Mouse (Mus musculus) adrenal gland, postnatal 14 days (tissue): ENCODE measurements around the gene Ipmk. TPM values are rescaled to one million over a fixed set of nuclear protein-coding genes. Genes with fewer than 3 reads are reported as not detected.

Source experiments
- DNase-seq: peaks from one replicate; pipeline ENCODE4 v3.0.0; 2021; ENCODE audit warnings: mixed read lengths
- total RNA-seq: library from RNA; stranded (reverse); gene quantifications from 2 replicates; pipeline ENCODE4 v1.2.3, GENCODE M21; 2021

The Ipmk gene
- total RNA-seq, 1 experiment from 2014 or later, result 15.7 TPM

GRCm38 (mm10) chr10:71340195-71340594, 7.4 kb upstream of the Ipmk start:
- no peak for DNase-seq

DNA sequence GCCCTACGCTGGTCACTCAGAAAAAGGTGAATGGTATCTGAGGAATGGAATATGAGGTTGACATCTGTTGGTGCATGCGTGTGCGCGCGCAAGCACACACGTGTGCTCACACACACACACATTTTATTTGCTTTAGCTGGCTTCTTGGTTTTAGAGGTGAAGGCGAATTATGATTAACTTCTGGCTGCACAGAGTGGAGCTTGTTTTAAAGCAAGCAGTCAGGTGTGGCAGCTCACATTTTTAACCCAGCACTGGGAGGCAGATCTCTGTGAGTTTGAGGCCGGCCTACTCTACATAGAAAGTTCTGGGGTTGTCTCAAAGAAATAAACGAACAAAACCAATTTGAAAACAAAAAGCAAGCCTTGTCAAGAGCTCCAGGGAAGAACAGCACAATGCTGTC, 6.3 kb upstream of the Ipmk start:
- DNase-seq, result no peak

GRCm38 (mm10) chr10:71342030-71342805, 5.3 kb upstream of the Ipmk start:
- no peak for DNase-seq

DNA sequence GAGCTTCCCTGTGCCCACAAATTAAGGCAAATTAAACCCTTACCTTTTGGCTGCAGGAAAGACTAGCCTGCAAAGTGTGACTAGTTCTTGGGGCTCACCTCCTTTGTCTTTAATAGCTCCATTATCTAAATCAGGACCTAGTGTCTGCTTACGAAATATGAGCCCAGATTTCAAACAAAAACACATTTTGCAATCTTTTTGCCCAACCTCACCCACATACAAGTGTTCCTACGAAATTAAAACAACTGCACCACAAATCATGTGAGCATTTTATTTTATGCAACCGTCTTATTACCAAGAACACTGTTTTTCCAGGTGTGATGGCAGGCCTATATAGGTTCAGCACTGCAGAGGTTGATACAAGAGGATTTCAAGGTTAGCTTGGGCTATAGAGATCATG, 4.4 kb upstream of the Ipmk start:
- DNase-seq, result no peak

GRCm38 (mm10) chr10:71343567-71344265, 3.8 kb upstream of the Ipmk start:
- DNase-seq, result no peak

- peak; percentile 96 for DNase-seq
Measured at GRCm38 (mm10) chr10:71344579-71345143, 2.9 kb upstream of the Ipmk start, which contains the start of gene Cisd1. Gene Cisd1 (minus strand): TSS chr10:71344954.

GRCm38 (mm10) chr10:71346106-71346505, 1.5 kb upstream of the Ipmk start:
- no peak for DNase-seq

DNA sequence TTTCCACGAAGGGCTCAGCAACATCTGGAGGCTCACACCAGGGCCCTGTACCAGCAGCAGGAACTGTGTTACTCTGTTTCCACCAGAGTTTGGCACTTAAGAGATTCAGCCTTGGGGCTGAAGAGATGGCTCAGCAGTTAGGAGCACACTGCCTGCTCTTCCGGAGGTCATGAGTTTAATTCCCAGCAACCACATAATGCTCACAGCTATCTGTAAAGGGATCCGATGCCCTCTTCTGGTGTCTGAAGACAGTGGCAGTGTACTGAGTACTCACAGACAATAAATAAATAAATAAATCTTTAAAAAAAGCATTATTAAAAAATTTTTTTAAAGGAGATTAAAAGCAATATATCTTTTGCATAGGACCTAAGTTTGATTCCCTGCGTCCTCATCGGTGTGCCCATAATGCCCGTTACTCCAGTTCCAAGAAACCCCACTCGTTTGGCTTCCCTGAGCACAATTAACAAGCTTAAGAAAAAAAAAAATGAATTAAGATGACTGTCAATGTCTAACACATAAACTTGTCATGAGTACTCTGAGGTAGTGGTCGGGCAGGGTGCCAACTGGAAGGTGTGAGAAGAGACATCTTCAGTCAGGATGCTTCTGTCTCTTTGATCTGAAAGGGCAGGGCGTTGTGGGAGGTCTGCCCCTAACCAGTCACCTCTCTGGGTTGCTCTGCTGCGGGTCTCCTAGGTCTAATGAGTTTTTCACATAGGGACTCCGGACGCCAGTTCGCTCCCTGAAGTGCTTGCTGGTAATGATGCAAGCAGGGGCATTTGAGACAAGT, 648 bp upstream of the Ipmk start:
- DNase-seq, result no peak

DNA sequence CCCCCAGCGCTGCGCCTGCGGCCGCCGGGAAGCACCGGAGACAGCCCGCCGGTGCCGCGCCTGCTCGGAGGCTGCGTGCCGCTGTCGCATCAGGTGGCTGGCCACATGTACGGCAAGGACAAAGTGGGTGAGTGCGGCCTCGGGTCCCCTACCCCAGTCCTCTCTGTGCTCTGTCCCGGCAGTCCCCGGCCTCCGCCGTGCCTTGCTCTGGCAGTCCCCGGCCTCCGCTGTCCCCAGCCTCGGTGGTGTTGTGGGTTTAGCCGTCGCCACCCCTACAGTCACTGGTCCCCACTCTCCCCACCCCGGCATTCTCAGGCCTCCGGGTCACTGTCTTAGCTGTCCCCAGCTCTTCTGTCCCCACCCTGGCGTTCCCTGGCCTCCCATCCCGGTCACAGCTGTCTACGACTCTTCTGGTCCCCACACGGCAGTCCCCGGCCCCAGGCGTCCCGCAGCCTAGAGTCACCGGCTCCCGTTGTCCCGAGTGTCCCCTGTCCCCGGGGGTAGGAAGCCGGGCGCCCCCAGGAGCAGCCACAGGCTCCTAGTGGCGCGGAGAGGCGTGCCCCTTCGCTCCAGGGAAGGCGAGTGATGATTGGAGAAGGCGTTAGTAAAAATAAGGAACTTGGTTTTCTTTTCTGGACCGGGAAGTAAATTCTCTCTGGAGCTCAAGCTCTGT, 537 bp downstream of the Ipmk start:
- DNase-seq, result peak; percentile 61

GRCm38 (mm10) chr10:71348637-71349280, 1.2 kb downstream of the Ipmk start:
- DNase-seq, result peak; percentile 40

- no peak for DNase-seq
Measured at GRCm38 (mm10) chr10:71349290-71349689, 1.7 kb downstream of the Ipmk start.

- no peak for DNase-seq
Measured at GRCm38 (mm10) chr10:71351301-71351700, 3.7 kb downstream of the Ipmk start.

DNA sequence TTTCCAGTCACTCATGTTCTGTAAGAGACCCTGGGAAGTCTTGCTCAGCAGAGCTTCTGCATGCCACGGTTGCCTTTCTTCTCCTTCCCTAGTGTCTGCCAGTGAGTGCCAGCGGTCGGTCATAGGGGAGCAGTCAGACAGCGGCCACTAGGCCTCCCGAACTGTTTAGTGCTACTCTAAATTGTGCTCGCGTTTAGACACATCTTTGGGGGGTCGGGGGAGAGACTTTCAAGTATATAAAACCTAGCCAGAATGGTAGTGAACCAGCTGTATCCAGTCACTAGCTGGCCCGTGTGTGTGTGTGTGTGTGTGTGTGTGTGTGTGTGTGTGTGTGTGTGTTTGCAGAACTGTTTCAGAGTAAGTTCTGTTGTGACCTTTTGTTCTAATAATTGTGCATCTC, 6.3 kb downstream of the Ipmk start:
- no peak for DNase-seq

- DNase-seq, result no peak
Measured at GRCm38 (mm10) chr10:71354947-71355346, 7.4 kb downstream of the Ipmk start.

DNA sequence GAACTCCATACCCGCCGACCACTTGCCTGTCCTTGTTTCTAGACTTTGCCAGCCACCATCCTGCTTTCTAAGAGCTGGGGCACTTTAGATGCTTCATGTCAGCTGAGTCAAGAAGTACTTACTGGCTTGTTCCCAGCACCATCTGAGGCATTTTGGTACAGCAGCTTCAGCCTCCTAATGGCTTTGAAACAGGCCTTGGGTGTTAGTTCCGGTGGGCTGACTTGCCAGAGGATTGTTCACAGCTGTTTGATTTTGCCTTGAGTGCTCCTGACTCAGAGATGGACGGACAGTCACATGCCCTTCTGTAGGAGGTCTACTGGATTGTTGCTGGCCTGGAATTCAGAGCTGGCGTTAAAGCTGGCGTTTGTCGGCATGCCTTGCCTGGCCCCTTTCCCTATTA, 13.5 kb downstream of the Ipmk start:
- DNase-seq, result no peak

- no peak for DNase-seq
Measured at GRCm38 (mm10) chr10:71361836-71362562, 14.4 kb downstream of the Ipmk start.

DNA sequence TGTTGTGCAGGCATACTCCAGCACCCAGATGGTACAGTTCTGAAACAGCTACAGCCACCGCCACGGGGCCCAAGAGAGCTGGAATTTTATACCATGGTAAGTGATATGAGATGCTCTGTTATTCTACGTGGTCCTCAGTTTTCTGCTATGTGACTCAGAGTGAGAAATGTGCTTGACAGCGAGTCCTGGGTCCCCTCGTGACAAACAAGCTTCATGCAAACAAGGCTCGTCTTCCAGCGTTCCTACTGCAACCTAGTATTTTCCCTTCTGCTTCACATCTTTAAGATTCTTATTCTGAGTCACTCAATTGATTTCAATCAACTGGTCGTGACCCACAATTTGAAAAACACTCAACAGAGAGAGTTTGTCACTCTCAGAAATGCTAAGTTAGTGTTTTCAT, 15.9 kb downstream of the Ipmk start:
- DNase-seq, result no peak

DNA sequence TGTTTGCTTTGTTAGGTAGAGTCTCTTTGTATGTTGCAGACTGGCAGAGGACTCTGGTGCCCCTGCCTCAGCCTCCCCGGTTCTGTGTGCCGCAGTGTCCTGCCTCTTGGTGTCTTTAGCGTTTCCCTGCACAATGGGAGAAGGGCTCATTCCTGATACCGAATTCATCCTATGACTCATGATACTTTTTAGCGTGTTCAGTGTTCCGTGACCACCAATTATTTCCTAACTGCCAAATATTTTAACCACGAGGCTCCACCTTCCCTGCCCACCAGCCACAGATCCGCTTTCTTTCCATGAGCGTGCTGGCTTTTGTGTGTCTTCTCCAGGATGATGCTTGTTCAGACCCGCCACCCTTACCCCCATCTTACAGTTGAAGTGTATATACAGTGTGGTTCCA, 16.3 kb downstream of the Ipmk start:
- DNase-seq, result no peak

DNA sequence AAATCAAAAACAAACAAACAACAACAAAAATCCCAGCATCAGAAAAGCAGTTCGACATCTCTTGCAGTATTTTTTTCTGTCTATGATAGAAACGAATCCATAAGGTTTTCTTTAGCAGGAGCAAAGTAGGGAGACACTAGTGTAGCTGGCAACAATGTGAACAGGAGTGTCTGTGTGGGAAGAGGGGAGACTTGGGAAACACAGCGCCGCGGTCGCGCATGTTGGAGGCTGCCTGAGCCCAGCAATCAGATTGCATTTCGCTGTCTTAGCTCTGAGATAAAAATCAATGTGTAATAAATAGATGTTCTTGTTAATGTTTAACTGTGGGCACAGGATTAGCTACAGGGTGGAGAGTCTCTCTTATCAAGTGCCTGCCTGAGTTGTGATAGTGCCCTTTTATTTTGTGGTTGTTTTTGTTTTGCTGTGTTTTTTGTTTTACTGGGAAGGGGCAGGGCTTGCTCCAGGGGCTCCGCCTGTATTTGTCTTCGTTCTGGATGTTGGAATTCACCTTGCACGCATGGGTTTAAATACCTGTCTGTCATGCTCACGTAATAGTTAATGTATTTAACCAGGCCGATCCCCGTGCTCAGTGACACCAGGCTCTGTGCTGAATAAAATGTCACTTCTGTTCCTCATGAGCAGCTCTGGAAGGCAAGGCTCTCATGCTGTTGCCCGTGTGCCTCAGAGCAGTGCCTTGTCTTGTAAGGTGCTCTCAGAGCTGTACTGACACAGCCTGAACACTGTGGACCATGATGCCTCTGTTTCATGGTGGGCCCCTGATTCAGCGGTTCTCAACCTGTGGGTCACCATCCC, 20.8 kb downstream of the Ipmk start:
- DNase-seq, result no peak

DNA sequence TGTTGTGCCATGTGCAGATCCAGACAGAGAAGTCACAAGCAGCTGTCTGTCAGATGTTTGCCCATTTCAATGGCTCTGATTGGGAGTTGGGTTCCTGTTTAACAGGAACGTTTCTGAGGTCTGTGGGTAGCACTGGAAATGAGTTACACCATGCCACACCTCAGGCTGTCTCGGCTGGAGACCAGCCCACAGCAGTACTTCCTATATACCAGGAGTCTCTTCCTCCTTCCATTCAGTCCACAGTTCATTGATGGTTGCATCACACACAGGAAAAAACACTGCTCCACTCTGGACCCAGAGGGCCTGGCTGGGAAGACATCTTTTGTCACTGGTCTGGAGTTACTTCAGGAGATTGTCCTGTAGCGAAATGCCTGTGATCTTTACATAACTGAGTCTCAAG, 21.9 kb downstream of the Ipmk start:
- no peak for DNase-seq
